Mouse (Mus musculus) heart, embryonic 12.5 days (tissue): ENCODE measurements around the gene Dner. TPM values are rescaled to one million over a fixed set of nuclear protein-coding genes. Genes with fewer than 3 reads are reported as not detected.

Experiments
- ATAC-seq: fragments of 200-750 bp; cut with Nextera tagmentation; 2 replicates; pipeline ENCODE4 v1.8.0; 2017; ENCODE audit warnings: moderate TSS enrichment, moderate library complexity; ENCODE audit not compliant: insufficient number of reproducible peaks, low FRiP score
- H3K27ac ChIP-seq: fragments of 300-500 bp; sonication (generic); 2 replicates; pipeline ENCODE4 v1.5.1; 2016; ENCODE audit warnings: mild to moderate bottlenecking, moderate library complexity; ENCODE audit not compliant: poor library complexity, severe bottlenecking
- H3K27me3 ChIP-seq: fragments of 300-500 bp; sonication (generic); replicated peaks from 2 replicates; pipeline ENCODE4 v1.6.1; 2016; ENCODE audit warnings: mild to moderate bottlenecking, moderate library complexity
- H3K36me3 ChIP-seq: fragments of 300-500 bp; sonication (generic); 2 replicates; pipeline ENCODE4 v1.6.1; 2016; ENCODE audit warnings: mild to moderate bottlenecking, moderate library complexity
- H3K4me1 ChIP-seq: fragments of 300-500 bp; sonication (generic); replicated peaks from 2 replicates; pipeline ENCODE4 v1.6.1; 2016; ENCODE audit warnings: mild to moderate bottlenecking
- H3K4me2 ChIP-seq: fragments of 300-500 bp; sonication (generic); 2 replicates; pipeline ENCODE4 v1.6.1; 2016; ENCODE audit warnings: mild to moderate bottlenecking, moderate library complexity
- H3K4me3 ChIP-seq: fragments of 300-500 bp; sonication (generic); 2 replicates; pipeline ENCODE4 v1.5.1; 2016; ENCODE audit warnings: mild to moderate bottlenecking
- H3K9ac ChIP-seq: fragments of 300-500 bp; sonication (generic); 2 replicates; pipeline ENCODE4 v1.6.1; 2016; ENCODE audit warnings: mild to moderate bottlenecking, moderate library complexity
- H3K9me3 ChIP-seq: fragments of 300-500 bp; sonication (generic); replicated peaks from 2 replicates; pipeline ENCODE4 v1.6.1; 2016; ENCODE audit warnings: mild to moderate bottlenecking, moderate library complexity
- WGBS: fragments of 180-500 bp; shearing (Covaris S2); methylation state at CpG from one replicate; pipeline ENCODE4 v1.1.7; 2016; 5-methylcytosine and 5-hydroxymethylcytosine counted together
- polyA plus RNA-seq: library from polyadenylated mRNA; unstranded; fragments of >200 nt; fragmentation: Nextera tagmentation; extraction: Ambion mirVana; gene quantifications from 2 replicates; pipeline ENCODE4 v1.2.1, GENCODE M21; 2016

The Dner gene
- polyA plus RNA-seq, 1 experiment from 2014 or later, result 1.2 TPM

DNA sequence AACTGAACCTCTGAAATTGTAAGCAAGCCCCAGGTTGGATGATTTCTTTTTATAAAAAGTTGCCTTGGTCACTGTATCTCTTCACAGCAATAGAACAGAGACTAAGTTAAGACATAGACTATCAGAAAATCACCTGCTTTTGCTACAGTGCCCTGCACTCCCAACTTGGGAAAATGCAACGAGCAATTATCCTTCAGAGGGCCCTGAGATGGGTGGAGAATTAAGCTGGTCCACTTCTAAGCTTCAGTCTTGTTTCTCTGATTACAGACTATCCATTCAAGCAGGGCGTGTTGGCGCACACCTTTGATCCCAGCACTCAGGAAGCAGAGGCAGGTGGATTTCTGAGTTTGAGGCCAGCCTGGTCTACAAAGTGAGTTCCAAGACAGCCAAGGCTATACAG lies 211.4 kb downstream of the Dner start:
- ATAC-seq, result no peak
- H3K27me3 ChIP-seq, result no peaks in the 10 kb centered on the region
- H3K4me2 ChIP-seq, result no peak overlapping the region
- H3K4me3 ChIP-seq, result no peak overlapping the region
- H3K27ac ChIP-seq, result no peak overlapping the region
- WGBS, result 88% methylated on average over 3 of the region's 3 CpGs
- no peaks in the 10 kb centered on the region for H3K4me1 ChIP-seq
- 0 out of 2 replicates have a peak, but pooled peaks cover 3% of the 10 kb centered on the region for H3K9me3 ChIP-seq
- no peaks in the 10 kb centered on the region for H3K36me3 ChIP-seq
- H3K9ac ChIP-seq, result no peak overlapping the region

DNA sequence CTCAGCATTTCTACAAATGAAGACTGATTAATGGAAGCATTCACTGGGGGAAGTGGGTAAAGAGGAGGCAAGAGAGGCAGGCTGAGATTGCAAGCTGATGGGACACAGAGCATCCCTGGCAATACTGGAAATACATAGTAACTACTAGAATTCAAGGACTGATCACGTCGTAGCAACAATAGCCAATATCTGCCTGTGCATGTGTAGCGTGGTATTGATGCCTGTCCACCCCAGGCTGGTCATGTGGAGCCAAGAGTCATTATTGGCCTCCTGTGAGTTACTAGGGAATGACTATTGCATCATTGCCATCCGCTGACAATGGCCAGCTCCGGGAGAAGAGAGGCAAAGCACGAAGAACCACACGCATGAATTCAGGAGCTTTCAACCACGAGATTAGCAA lies 216.0 kb downstream of the Dner start:
- 84% methylated on average over 8 of the region's 8 CpGs for WGBS
- Histone ChIP-seq H3K4me2 (no peak overlapping the region), H3K9ac (no peak overlapping the region), H3K9me3 (0 out of 2 replicates have a peak, but pooled peaks cover 3% of the 10 kb centered on the region), H3K36me3 (no peaks in the 10 kb centered on the region), H3K4me1 (no peaks in the 10 kb centered on the region), H3K4me3 (no peak overlapping the region), H3K27ac (no peak overlapping the region), H3K27me3 (no peaks in the 10 kb centered on the region)
- ATAC-seq, result no peak

DNA sequence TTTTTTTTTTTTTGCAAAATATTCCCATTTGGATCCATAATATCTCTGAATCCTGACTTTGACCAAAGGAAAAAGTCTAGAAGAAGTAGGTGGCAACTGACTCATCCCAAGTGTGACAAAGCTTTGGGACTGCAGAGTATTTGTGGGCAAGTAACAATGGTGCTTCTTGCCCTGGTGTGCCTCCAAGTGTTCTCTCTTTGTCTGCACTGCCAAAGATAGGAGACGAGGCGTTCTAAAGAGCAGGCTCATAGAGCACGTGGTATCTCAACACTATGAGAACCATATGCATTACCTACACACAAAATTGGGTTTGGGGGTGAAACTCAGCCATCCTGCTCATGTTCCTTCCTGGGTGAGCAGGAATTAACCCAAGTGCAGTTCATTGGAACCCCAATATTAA lies 221.7 kb downstream of the Dner start:
- H3K9me3 ChIP-seq, result no peaks in the 10 kb centered on the region
- H3K9ac ChIP-seq, result no peak overlapping the region
- H3K27ac ChIP-seq, result no peak overlapping the region
- H3K4me1 ChIP-seq, result no peaks in the 10 kb centered on the region
- no peak for ATAC-seq
- H3K27me3 ChIP-seq, result no peaks in the 10 kb centered on the region
- WGBS, result 77% methylated on average over 3 of the region's 3 CpGs
- H3K4me2 ChIP-seq, result no peak overlapping the region
- H3K4me3 ChIP-seq, result no peak overlapping the region
- H3K36me3 ChIP-seq, result no peaks in the 10 kb centered on the region

DNA sequence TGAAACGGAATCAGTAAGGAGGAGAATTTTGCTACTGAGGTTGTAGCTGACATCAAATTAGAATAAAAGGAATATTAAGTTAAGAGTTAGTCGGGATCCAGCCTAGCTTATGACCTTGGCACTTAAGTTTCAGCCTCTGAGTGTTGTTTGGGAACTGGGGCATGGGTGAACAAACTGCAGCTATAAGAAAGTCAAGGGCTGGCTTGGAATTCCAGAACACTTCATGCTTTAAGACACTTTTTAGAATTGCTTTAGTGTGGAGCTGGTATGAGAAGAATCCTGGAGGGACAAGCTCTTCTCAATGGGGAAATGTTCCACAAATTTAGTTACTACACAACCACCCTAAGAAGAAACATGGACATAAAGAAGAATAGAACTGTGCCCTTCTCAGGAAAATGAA lies 223.8 kb downstream of the Dner start:
- no peak overlapping the region for H3K9ac ChIP-seq
- H3K4me2 ChIP-seq, result no peak overlapping the region
- no peak for ATAC-seq
- no peaks in the 10 kb centered on the region for H3K9me3 ChIP-seq
- no peak overlapping the region for H3K4me3 ChIP-seq
- H3K27ac ChIP-seq, result no peak overlapping the region
- no peaks in the 10 kb centered on the region for H3K4me1 ChIP-seq
- no peaks in the 10 kb centered on the region for H3K36me3 ChIP-seq
- no peaks in the 10 kb centered on the region for H3K27me3 ChIP-seq
- WGBS, result 61% methylated on average over 2 of the region's 2 CpGs

DNA sequence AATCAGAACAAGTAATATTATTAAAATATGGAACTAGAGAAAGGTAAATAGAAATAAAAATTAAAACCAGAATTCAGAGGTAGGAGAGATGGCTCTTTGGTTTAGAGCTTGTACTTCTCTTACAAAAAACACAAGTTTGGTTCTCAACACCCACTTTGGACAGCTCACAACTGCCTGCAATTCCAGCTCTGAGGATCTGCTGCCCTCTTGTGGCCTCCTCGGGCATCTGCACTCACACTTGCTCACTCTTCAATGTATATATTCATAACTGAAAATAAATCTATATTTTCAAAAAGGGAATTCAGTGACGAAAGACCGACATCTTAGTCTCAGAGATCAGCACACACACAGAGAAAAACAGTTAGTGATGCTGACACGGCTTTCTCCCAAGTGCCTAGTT lies 225.7 kb downstream of the Dner start:
- H3K9ac ChIP-seq, result no peak overlapping the region
- no peak for ATAC-seq

DNA sequence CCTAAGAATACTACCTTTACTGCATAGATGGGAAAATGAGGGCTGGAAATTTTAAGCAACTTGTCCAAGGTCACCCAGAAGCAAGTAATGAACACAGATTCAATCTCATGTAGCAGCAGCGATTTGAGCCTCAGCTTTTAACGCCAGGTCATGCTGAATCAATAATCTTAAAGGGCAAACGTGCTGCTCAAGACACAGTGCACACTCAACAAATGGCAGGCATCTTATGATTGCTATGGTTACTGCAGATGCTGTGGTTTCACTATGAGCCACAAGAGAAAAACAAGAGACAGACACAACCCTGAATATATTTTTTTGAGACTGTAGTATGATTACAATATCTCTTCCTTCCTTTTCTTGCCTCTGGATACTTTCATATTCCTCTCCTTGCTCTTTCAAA lies 228.4 kb downstream of the Dner start:
- WGBS, result 78% methylated on average over 3 of the region's 3 CpGs
- H3K27ac ChIP-seq, result no peak overlapping the region
- no peaks in the 10 kb centered on the region for H3K4me1 ChIP-seq
- H3K36me3 ChIP-seq, result no peaks in the 10 kb centered on the region
- no peak overlapping the region for H3K4me2 ChIP-seq
- no peak overlapping the region for H3K9ac ChIP-seq
- no peaks in the 10 kb centered on the region for H3K27me3 ChIP-seq
- no peak overlapping the region for H3K4me3 ChIP-seq
- no peak for ATAC-seq
- H3K9me3 ChIP-seq, result no peaks in the 10 kb centered on the region

More for the DNA sequence above, 225.7 kb downstream of the Dner start:
- H3K9me3 ChIP-seq, result no peaks in the 10 kb centered on the region
- WGBS, result 57% methylated on average over 4 of the region's 4 CpGs
- H3K4me2 ChIP-seq, result no peak overlapping the region
- no peak overlapping the region for H3K4me3 ChIP-seq
- H3K4me1 ChIP-seq, result no peaks in the 10 kb centered on the region
- no peaks in the 10 kb centered on the region for H3K27me3 ChIP-seq
- H3K27ac ChIP-seq, result no peak overlapping the region
- H3K36me3 ChIP-seq, result no peaks in the 10 kb centered on the region

DNA sequence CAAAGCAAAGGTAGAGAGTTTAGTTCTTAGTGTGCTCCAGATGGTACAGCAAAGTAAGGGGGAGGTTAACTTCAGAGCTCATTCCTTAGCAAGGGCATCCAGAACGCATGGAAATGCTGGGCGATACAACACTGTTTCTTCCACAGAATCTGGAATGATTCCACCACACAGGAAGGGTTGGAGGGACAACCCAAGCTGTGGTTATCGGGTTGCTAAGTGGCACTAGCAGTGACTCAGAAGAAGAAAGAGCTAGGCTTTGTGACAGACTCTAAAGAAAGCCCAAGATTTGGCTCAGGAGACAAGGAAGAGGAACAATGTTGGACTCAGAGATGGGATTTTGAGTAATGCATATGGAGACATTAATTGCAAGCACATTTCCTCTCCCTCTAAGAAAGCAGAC lies 231.3 kb downstream of the Dner start:
- Histone ChIP-seq H3K4me3 (no peak overlapping the region), H3K36me3 (no peaks in the 10 kb centered on the region), H3K9me3 (no peaks in the 10 kb centered on the region), H3K9ac (no peak overlapping the region), H3K4me1 (no peaks in the 10 kb centered on the region), H3K27me3 (no peaks in the 10 kb centered on the region), H3K4me2 (no peak overlapping the region), H3K27ac (no peak overlapping the region)
- WGBS, result 74% methylated on average over 3 of the region's 3 CpGs
- ATAC-seq, result no peak

DNA sequence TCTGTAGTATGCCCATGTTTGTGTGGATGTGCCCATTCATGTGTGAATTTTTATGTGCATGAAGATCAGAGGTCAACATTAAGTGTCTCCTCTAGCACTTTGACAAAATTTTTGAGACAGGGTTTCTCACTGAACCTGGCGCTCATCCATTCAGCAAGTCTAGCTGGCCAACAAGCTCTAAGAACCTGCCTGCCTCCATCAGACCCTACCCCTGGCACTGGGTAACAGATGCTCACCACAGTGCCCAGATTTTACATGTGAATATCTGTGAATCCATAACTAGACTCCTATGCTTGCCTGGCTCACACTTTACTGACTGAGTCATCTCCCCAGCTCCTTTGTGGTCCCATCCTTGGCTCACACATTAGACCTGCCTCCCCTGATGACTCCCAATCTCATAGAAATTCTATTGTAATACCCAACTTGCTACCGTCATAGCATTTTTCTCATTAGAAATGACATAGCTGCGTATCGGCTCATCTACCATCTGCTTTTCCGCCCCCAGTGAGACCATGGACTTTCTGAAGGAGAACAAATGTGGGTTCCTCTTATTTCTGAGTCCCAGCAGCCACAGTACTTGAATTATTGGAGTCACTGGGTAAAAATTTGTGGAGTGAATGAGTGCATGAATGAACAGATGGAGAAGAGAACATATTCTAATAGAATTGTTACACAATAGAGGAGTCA lies 231.9 kb downstream of the Dner start:
- no peak overlapping the region for H3K9ac ChIP-seq
- no peak for ATAC-seq
- H3K27ac ChIP-seq, result no peak overlapping the region
- no peak overlapping the region for H3K4me3 ChIP-seq
- no peaks in the 10 kb centered on the region for H3K4me1 ChIP-seq
- no peaks in the 10 kb centered on the region for H3K9me3 ChIP-seq
- H3K27me3 ChIP-seq, result no peaks in the 10 kb centered on the region
- no peaks in the 10 kb centered on the region for H3K36me3 ChIP-seq
- WGBS, result 90% methylated on average over 5 of the region's 5 CpGs
- no peak overlapping the region for H3K4me2 ChIP-seq

DNA sequence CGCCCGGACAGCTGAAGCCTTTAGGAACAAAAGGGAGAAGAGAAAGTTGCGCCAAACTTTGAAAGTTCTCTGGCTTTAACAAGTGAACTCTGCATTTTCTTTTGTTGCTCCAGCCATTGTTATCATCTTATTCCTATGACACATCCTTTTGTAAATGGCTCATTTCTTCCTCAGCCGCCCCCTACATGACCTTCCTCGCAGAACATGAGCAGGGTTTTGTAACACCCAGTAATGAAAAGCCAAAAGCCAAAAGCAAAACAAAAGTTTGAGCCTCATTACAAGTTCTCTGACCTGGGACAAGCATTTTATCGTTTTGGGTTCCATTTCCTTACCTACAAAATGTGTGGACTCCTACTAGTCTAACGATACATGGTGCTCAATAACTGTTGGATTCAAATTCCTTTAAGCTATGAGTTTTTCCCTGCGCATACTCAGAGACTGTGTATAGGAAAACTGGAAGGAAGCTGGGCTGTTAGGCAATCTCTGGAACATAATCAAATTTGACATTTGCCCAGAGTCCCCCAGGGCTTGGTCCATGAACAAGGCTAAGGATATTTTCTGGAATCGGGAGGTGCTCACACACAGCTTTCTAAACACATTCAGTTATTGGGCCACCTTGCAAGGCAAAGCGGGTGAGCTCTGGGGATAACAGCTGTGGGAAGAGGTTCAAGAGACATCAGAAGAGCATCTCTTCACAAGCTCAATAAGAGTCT lies 246.3 kb downstream of the Dner start:
- WGBS, result 81% methylated on average over 10 of the region's 10 CpGs
- H3K9ac ChIP-seq, result no peak overlapping the region
- H3K4me2 ChIP-seq, result no peak overlapping the region
- H3K9me3 ChIP-seq, result no peaks in the 10 kb centered on the region
- no peaks in the 10 kb centered on the region for H3K27me3 ChIP-seq
- H3K36me3 ChIP-seq, result no peaks in the 10 kb centered on the region
- no peak for ATAC-seq
- H3K4me3 ChIP-seq, result no peak overlapping the region
- no peak overlapping the region for H3K27ac ChIP-seq
- no peaks in the 10 kb centered on the region for H3K4me1 ChIP-seq

DNA sequence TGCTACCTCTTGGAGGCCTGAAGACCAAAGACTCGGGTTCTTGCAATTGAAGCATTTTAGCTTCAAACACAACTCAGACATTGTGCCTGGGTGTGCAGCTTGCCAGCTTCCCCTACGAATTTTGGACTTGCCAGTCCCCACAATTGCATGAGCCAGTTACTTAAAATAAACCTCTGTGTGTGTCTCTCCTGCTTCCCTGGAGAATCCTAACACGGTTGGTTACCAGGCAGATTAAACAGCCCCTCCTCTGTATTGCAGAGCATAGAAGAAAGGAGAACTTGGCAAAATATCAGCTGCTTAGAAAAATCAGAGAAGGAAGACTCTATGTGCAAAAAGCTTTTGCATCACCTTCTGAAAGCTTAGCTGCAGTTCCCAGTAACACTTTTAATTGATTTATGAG lies 252.4 kb downstream of the Dner start:
- 55% methylated on average over 3 of the region's 3 CpGs for WGBS
- no peak for ATAC-seq

DNA sequence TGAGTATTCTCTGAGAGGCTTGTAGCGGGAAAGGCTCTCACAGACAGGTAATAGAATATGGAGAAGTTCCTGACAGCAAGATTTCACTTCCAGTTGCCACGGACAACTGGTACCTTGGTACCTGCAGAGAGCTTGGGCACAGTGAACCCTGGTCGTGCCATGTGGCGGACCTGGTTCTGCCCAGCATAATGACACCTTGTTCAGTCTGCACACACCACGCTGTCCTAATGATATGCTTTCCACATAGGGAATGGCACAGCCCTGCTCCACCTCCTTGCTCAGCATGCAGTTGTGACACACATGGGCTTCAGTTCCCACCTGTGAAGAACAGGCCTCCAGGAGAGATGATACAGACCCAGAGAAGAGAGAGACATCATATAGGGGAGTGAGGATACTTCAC lies 253.0 kb downstream of the Dner start:
- WGBS, result 81% methylated on average over 5 of the region's 5 CpGs
- no peaks in the 10 kb centered on the region for H3K27me3 ChIP-seq
- no peaks in the 10 kb centered on the region for H3K36me3 ChIP-seq
- ATAC-seq, result no peak
- no peak overlapping the region for H3K4me3 ChIP-seq
- H3K4me2 ChIP-seq, result no peak overlapping the region
- no peaks in the 10 kb centered on the region; the same call in 1 of the 2 replicates for H3K4me1 ChIP-seq
- H3K9ac ChIP-seq, result no peak overlapping the region
- no peaks in the 10 kb centered on the region for H3K9me3 ChIP-seq
- H3K27ac ChIP-seq, result no peak overlapping the region

More for the DNA sequence above, 252.4 kb downstream of the Dner start:
- Histone ChIP-seq H3K36me3 (no peaks in the 10 kb centered on the region), H3K9me3 (no peaks in the 10 kb centered on the region), H3K27me3 (no peaks in the 10 kb centered on the region), H3K9ac (no peak overlapping the region), H3K4me3 (no peak overlapping the region), H3K4me2 (no peak overlapping the region), H3K27ac (no peak overlapping the region), H3K4me1 (no peaks in the 10 kb centered on the region; the same call in 1 of the 2 replicates)
